Mouse (Mus musculus): ENCODE data around the gene Myom1.

Gene Myom1

GRCm38 (mm10) chr17:70992662-70993061 is 9.8 kb upstream of the Myom1 start:
- no peak for DNase-seq

GRCm38 (mm10) chr17:70993385-70993807 is 9.0 kb upstream of the Myom1 start:
- no peak for DNase-seq

DNA sequence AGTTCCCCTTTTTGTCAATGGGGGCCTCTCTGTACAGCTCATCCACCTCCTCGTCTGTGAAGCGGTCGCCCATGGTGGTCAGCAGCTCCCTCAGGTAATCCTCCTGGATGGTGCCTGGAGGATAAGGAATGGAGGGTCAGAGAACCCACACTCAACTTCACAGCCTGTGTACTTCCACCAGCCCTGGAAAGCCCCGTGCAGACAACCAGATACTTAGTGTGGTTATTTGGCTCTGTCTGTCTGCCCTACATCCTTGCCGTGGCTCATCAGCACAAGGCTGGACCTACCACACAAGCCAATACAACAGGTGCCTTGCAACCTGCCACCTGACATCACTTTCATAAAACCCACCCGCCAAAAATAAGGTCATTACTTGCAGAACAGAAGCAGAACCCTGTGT is 7.8 kb upstream of the Myom1 start:
- DNase-seq, result no peak

DNA sequence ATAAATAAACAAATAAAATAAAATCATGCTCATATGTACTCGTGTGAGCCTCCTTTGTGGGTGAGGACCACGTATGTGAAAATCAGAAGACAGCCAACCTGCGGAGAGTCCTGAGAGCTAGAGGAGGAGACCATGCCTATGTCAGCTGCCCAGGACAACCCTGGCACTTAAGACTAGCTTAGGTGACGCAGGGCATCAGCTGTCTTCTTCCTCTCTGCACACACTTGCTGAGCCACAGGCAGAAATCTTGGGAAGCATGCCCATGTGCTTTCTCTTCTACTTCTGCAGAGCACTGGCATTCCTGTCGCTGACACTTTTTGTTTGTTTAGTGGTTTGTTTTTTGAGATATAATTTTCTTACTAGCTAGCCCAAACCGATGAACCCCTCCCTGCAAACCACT is 6.9 kb upstream of the Myom1 start:
- no peak for DNase-seq

GRCm38 (mm10) chr17:70997836-70998235 is 4.6 kb upstream of the Myom1 start:
- DNase-seq, result no peak

GRCm38 (mm10) chr17:70998400-70998975 is 3.9 kb upstream of the Myom1 start:
- DNase-seq, result no peak

GRCm38 (mm10) chr17:70999187-70999586 is 3.2 kb upstream of the Myom1 start:
- DNase-seq, result no peak

GRCm38 (mm10) chr17:71000255-71000654 is 2.2 kb upstream of the Myom1 start:
- DNase-seq, result no peak

DNA sequence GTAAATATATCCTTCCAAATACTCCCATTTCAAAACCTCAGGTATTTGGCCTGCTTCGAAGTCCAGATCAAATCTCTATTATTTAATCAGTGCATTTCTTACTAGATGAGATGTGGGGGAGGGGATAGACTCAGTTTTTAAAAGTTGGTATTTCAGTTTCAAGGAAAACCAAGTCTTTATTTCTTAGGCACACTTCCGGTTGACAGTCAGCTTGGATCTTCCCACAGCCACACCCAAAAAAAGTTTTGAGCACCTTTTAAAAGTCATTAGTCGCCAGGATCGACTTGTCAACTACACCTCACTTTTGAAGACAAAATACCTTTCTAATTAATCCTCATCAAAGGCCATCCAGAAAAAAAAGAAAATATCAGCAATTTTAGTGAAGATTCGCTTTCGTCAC is 1.4 kb upstream of the Myom1 start:
- DNase-seq, result no peak

DNA sequence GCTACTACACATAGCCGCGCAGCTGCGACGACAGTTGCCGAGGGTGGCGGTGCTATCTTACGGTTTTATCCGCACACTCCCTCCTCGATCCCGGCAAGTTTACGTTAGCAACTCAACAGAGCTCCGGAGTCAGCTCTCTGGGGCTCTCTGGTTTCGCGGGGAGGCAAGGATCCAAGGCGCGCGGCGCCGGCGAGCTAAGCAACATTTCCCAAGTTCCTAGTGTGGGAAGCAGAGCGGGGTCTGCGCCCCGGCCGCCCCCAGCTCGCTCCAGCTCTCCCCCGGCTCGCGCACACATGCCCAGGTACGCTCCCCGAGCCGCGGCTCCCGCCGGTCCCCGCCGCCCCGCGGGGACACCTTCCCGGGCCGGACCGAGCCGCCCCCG is 743 bp upstream of the Myom1 start:
- DNase-seq, result no peak

DNA sequence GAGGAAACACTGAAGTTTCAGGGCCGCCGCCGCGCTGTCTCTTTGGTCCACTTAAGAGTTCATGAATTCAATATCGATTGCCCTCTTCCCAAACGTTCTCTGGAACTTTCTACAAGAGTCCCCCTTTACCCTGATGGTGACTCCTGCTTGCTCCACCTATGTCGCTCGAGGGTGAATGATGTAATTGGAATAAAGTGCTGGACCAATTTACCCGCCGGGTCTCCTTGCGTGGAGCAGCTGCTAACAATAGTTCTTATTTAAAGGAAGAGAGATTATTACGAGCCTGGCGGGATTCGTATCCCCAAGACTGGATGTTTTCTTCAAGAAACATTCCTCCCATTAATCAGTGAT is 286 bp downstream of the Myom1 start, which contains the start of gene Myl12a:
TSS of gene Myl12a (minus strand) at position 135 of the 351 bp plus-strand sequence.
- no peak for DNase-seq

DNA sequence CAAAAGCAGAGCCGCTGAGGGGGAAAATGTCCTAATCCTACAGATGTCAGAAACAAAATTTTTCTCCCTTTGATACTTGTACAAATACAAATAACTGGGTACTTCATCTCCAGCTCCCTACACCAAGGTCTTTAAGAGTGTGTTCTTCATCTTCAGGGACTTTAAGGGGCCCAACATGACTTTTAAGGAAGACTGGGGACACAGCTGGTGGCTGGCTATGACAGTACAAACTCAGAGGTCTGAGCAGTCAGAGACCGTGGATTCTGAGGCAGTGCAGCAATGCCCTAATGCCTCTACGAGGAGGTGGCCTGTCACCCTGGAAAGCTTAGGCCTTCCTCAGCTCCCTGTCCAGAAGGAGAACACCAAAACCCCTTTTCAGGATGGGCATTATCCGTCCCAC is 679 bp downstream of the Myom1 start:
- no peak for DNase-seq

DNA sequence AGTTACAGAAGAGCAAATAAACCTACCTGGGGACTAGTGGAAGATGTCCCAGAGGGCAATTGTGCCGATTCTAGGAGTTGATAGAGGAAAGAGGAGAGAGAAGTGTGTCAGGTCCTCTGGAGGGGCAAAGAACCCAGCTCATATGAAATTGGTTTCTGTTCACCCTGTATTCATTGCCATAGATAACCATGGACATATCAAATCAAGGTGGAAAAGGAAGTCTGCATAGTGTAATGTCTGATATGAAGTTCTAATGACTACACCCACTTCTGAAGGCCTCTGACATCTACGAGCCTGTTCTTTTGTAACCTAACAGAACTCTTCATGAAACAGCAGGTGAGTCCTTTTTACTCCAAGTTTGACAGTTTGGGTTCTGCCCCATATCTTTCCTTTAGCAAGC is 1.3 kb downstream of the Myom1 start:
- DNase-seq, result no peak

GRCm38 (mm10) chr17:71004186-71004960 is 1.9 kb downstream of the Myom1 start:
- no peak for DNase-seq

DNA sequence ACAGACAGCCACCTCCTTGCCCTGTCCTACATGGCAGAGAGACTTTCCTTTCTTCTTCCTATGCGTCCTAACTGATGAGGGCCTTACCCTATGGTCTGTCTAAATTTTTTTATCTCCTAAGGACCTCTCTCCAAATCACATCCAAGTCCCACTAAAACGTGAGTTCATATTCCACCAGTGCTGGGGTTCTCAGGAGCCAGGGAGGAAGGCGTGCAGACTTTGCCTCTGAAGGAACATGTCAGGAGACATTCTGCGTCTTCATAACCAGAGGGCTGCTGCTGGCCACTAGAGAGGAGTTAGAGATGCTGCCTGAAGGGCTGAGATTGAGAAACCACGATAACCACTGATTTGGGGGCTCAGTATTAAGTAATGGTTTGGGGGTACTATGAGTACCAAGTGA is 4.5 kb downstream of the Myom1 start:
- DNase-seq, result no peak

DNA sequence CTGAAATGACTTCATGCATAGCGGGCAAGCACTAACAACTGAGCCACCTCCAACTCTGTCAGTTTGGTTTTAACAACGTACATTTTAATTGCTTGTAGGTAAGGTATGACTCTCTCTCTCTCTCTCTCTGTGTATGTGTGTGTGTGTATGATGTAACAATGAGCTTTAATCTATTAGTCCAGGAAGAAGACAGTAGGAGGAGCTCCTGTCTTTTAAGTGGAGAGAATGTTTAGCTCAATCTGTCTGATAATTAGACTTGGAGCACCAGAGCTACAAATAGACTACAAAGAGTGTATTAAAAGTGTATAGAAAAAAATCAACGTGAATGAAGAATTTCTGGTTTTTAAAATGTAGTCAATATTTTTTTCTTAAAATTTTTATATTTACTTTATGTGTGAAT is 6.2 kb downstream of the Myom1 start:
- DNase-seq, result no peak

DNA sequence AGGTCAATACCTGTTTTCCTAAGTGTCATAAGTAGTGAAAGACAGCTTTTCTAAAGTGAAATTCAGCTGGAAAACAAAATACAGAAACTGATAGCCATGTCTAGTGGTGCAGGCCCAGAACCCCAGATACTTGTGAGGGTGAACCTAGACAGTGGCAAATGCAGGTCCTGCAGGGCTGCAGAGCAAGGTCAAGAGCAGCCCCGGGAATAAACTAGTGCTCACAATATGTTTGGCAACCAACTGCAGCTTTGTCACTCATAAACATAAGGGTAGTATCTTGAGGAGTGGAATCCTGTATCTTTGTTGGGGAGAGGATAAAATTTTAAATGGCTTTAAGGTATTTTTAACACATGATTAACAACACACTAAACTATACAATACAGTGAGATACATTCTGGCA is 7.3 kb downstream of the Myom1 start:
- no peak for DNase-seq

GRCm38 (mm10) chr17:71010646-71011242 is 8.3 kb downstream of the Myom1 start:
- no peak for DNase-seq

DNA sequence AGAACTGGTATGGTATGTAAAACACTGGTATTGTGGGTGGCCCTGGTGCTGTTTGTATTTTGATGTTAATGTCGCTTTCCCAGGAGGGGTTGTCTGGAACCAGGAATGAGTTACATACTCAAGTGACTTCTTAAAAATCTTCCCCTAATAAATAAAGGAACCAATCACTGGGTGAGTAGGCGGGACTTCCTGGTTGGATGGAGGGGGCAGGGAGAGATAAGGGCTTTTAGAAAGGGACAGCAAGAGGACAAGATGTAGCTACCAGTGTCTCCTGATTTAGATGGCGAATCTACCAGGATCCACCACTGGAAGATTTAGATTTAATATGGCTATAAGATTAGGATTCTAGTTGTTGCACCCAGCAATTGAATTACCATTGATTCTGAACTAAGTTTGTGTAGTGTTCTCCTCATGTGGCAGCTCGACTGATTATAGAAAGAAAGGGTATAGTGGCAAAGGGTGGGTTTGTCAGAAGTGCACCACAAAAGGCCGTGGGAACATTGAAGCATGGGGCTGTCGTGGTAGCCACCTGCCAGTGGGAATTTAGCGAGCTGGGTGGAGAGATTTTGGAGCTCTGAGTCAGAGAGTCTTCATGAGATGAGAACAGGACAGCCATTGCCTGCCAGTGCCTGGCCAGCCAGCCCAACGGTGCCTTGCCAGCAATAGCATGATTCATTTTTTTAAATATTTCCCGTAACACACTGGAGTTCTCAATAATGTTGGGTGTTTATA is 9.7 kb downstream of the Myom1 start:
- DNase-seq, result no peak

DNA sequence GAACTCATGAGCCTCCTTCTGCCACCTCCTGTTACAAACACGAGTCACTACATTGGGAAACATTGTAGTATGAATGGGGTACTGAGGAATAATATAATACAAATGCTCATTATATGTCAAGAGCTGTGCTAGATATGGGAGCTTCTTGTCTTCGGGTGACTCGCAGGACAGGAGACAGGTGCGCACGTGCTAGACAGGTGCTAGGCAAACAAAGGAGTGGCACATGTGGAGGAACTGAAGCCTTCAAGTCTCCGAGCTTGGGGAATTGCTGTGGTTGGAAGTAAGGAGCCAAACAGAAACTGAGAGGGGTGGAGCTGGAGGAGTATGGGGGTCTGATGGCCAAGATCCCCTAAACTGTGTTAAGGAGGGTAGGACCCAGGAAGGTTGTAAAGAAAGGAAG is 10.7 kb downstream of the Myom1 start:
- DNase-seq, result no peak

GRCm38 (mm10) chr17:71014911-71015310 is 12.5 kb downstream of the Myom1 start:
- DNase-seq, result no peak

- no peak for DNase-seq
Measured at GRCm38 (mm10) chr17:71017457-71017998, 15.1 kb downstream of the Myom1 start.

DNA sequence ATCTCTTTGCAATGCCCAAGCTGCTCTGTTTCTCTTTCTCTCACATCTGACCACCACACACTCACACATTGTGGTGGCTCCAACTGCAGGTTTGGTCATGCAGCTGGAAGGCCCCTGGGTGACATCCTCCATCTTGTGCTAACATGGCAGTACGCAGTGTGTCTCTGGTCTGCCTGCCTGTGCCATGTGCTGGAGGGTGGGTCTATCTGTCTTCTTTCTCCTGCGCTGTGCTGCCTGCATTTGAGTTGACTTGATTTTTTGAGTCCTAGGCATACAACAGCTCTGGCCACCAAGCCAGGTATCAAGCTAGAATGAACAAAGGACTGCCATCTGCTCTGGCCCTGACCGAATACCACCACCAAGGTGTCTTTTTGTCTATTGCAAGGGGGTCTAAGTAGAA is 15.7 kb downstream of the Myom1 start:
- no peak for DNase-seq

Measured in cerebellum, adult 9-11 months (tissue).